Mouse (Mus musculus) neural tube, embryonic 14.5 days (tissue): ENCODE measurements around the gene Glp1r. TPM values are rescaled to one million over a fixed set of nuclear protein-coding genes. Genes with fewer than 3 reads are reported as not detected.

Experiments
- ATAC-seq: fragments of 200-750 bp; cut with Nextera tagmentation; 2 replicates; pipeline ENCODE4 v1.8.0; 2017; ENCODE audit warnings: low read depth, mild to moderate bottlenecking, moderate TSS enrichment, moderate library complexity
- H3K27ac ChIP-seq: fragments of 300-500 bp; sonication (generic); 2 replicates; pipeline ENCODE4 v1.5.1; 2014; ENCODE audit warnings: low read depth, mild to moderate bottlenecking, control low read depth, low read length, moderate library complexity, mixed read lengths
- H3K27me3 ChIP-seq: fragments of 300-500 bp; sonication (generic); 2 replicates; pipeline ENCODE4 v1.6.1; 2014; ENCODE audit warnings: low read length; ENCODE audit not compliant: control insufficient read depth, insufficient read depth
- H3K36me3 ChIP-seq: fragments of 300-500 bp; sonication (generic); 2 replicates; pipeline ENCODE4 v1.6.1; 2014; ENCODE audit warnings: low read length, mixed read lengths; ENCODE audit not compliant: control insufficient read depth, insufficient read depth
- H3K4me1 ChIP-seq: fragments of 300-500 bp; sonication (generic); 2 replicates; pipeline ENCODE4 v1.6.1; 2014; ENCODE audit warnings: low read length; ENCODE audit not compliant: control insufficient read depth, insufficient read depth
- H3K4me2 ChIP-seq: fragments of 300-500 bp; sonication (generic); 2 replicates; pipeline ENCODE4 v1.6.1; 2014; ENCODE audit warnings: mild to moderate bottlenecking, low read depth, low read length, control low read depth
- H3K4me3 ChIP-seq: fragments of 300-500 bp; sonication (generic); 2 replicates; pipeline ENCODE4 v1.5.1; 2014; ENCODE audit warnings: low read depth, low read length, control low read depth, mixed read lengths
- H3K9ac ChIP-seq: fragments of 300-500 bp; sonication (generic); replicated peaks from 2 replicates; pipeline ENCODE4 v1.6.1; 2014; ENCODE audit warnings: low read depth, mild to moderate bottlenecking, control low read depth, low read length, mixed read lengths
- H3K9me3 ChIP-seq: fragments of 300-500 bp; sonication (generic); 2 replicates; pipeline ENCODE4 v1.6.1; 2016; ENCODE audit warnings: low read length; ENCODE audit not compliant: control insufficient read depth
- WGBS: fragments of 180-500 bp; shearing (Covaris S2); extraction: QIAGEN DNeasy Blood & Tissue Kit; methylation state at CpG from one replicate; pipeline ENCODE4 v1.1.7; 2014; 5-methylcytosine and 5-hydroxymethylcytosine counted together
- polyA plus RNA-seq: library from polyadenylated mRNA; unstranded; fragments of >200 nt; fragmentation: Nextera tagmentation; extraction: Ambion mirVana; gene quantifications from 2 replicates; pipeline ENCODE4 v1.2.1, GENCODE M21; 2014

The Glp1r gene
- 1.1 and 2.0 TPM in 2 replicates for polyA plus RNA-seq

DNA sequence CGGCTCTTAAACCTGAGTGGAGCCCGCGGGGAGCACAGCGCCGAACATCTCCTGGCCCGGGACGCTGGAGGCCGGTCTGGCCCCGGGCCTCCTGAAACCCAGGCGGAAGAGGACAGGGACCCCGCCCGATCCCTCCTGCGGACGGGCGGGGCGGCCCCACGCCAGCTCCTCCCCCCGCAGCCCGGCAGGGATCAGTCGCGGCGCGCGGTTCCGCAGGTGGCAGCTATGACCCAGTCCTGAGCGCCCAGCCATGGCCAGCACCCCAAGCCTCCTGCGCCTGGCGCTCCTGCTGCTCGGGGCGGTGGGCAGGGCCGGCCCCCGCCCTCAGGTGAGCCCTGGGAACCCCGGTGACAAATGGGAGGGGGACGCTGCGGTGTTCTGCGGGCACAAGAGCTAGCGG, at the start of gene Glp1r:
Glp1r (plus strand) TSS at position 191 of the 400 bp plus-strand sequence.
- H3K4me3 ChIP-seq = peak within 1 kb of the TSS; percentile 36

DNA sequence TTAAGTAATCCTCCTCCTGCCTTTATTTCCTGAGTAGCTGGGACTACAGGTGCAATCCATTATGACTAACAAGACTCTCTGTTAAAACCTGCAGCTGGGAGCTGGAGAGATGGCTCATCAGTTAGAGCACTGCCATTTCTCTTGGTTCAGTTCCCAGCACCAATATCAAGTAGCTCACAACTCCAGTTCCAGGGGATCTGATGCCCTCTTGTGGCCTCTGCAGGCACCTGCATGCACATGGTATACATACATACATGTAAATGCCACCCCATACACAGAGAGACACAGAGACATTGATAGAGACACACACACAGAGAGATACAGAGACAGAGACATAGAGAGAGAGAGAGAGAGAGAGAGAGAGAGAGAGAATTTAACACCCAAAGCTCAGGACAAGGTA, 49.3 kb upstream of the Glp1r start:
- Histone ChIP-seq H3K36me3 (no peaks in the 10 kb centered on the region), H3K9me3 (no peaks in the 10 kb centered on the region), H3K4me3 (no peak overlapping the region), H3K27me3 (no peaks in the 10 kb centered on the region), H3K4me2 (no peak overlapping the region), H3K9ac (no peak overlapping the region), H3K4me1 (no peaks in the 10 kb centered on the region), H3K27ac (no peak overlapping the region)
- no peak for ATAC-seq

More for the DNA sequence above, at the start of gene Glp1r:
- Histone ChIP-seq H3K9ac (peak within 1 kb of the TSS; percentile 47), H3K36me3 (no peaks in the 10 kb centered on the region), H3K27me3 (peaks cover 4% of the 10 kb centered on the region), H3K4me1 (peaks cover 3% of the 10 kb centered on the region; the same call in 1 of the 2 replicates), H3K9me3 (no peaks in the 10 kb centered on the region), H3K27ac (no peak within 1 kb of the TSS), H3K4me2 (peak within 1 kb of the TSS; percentile 82)
- ATAC-seq = no peak
- 2% methylated on average over 35 of the region's 37 CpGs for WGBS

DNA sequence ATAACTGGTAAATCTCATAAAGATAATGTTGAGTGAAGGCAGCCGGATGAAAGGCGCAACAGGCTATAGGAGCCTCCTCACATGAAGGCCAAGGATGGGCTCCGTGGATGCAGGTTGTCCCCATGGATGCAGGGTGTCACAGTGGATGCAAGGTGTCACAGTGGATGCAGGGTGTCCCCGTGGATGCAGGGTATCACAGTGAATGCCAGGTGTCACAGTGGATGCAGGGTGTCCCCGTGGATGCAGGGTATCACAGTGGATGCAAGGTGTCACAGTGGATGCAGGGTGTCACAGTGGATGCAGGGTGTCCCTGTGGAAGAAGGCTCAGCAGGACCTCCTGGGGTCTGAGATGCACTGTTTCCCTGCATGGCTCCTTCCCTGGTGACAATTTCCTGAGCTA, 44.3 kb upstream of the Glp1r start:
- Histone ChIP-seq H3K27ac (no peak overlapping the region), H3K9me3 (no peaks in the 10 kb centered on the region), H3K4me1 (no peaks in the 10 kb centered on the region), H3K36me3 (no peaks in the 10 kb centered on the region), H3K9ac (no peak overlapping the region), H3K4me3 (no peak overlapping the region), H3K27me3 (no peaks in the 10 kb centered on the region), H3K4me2 (no peak overlapping the region)
- no peak for ATAC-seq
- 90% methylated on average over 5 of the region's 5 CpGs for WGBS

DNA sequence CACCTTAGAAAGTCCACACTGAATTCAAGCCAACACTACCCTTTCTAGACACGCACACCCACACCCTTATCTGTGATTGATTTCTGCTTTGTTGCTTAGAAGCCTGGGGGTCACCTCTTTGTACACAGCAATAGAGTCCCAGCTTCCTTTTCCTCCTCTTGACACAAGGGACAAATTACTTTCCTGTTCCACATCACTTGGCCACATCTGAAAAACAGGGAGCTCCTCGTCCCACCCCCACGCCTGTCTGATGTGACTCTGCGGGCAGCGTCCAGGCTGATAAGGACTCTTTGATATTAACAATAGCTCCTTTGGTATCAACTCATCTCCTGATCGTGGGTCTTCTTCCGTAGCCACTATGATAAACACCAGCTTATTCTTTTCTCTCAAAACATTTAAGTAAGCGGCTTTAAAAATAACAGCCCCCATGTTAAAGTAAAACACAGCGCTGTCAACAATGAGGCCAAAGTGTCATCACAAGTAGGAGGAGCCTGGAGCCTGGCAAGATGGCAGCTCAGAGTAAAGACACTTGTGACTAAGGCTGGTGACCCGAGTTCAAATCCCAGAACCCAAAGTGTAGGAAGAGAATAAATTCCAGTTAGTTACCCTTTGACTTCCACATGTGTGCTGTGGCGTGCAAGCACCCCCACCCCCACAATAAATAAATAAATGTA, 42.9 kb upstream of the Glp1r start:
- Histone ChIP-seq H3K4me2 (no peak overlapping the region), H3K4me3 (no peak overlapping the region), H3K9me3 (no peaks in the 10 kb centered on the region), H3K9ac (no peak overlapping the region), H3K4me1 (no peaks in the 10 kb centered on the region), H3K27ac (no peak overlapping the region), H3K27me3 (no peaks in the 10 kb centered on the region), H3K36me3 (no peaks in the 10 kb centered on the region)
- ATAC-seq = no peak
- WGBS = 67% methylated on average over 11 of the region's 11 CpGs

DNA sequence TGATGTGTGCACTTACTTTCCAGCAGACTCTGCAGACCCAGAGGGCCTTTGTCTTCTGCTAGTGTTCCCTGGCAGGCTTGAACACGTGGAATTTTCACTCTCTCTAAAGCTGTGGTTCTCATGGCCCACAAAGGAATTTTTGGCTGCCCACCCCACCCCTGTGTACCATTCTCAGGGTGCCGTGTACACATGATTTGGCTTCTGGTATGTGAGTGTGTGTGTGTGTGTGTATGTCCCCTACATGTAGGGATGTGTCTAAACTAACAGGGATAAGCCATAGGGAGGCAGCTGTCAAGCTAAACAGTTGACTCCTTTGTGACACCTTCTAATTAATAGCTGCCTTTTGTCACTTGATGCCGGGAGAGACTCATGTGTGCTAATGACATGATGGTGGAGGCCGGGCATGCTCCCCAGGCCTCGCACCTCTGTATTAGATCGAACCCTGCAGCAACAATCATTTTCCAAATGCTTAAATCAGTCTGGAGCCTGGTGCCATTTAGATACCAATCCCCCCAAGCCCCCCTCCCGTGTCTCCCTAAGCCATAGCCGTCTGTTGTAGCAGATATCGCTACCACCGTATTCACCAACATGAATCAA, 41.5 kb upstream of the Glp1r start:
- no peak overlapping the region for H3K4me3 ChIP-seq
- no peaks in the 10 kb centered on the region for H3K4me1 ChIP-seq
- no peaks in the 10 kb centered on the region for H3K36me3 ChIP-seq
- no peak overlapping the region for H3K9ac ChIP-seq
- no peak overlapping the region for H3K27ac ChIP-seq
- ATAC-seq = peak; percentile 24; the same call in 1 of the 2 replicates
- no peak overlapping the region for H3K4me2 ChIP-seq
- 17% methylated on average over 10 of the region's 10 CpGs for WGBS
- H3K27me3 ChIP-seq = no peaks in the 10 kb centered on the region
- no peaks in the 10 kb centered on the region for H3K9me3 ChIP-seq

DNA sequence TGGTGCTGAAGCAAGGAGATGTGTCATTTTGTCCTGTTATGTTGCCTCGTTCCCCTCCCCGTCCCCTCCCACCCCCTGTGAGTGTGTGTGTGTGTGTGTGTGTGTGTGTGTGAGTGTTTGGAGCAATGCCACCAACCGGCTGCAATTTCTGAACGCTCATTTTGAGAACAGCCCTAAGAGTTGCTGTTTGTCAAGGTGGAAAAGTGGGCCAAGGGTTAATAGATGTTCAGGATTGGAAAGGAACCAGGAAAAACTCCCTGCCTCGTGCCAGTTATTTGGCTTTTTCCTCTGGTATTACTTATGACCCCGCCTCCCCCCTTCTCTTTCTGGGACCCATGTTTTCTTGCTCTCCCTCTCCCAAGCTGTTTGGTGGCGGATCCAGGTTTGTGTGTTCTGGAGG, 41.0 kb upstream of the Glp1r start:
- no peak overlapping the region for H3K9ac ChIP-seq
- H3K4me2 ChIP-seq = no peak overlapping the region
- H3K36me3 ChIP-seq = no peaks in the 10 kb centered on the region
- no peaks in the 10 kb centered on the region for H3K4me1 ChIP-seq
- no peak overlapping the region for H3K27ac ChIP-seq
- ATAC-seq = no peak
- no peak overlapping the region for H3K4me3 ChIP-seq
- H3K9me3 ChIP-seq = no peaks in the 10 kb centered on the region
- H3K27me3 ChIP-seq = no peaks in the 10 kb centered on the region
- 47% methylated on average over 7 of the region's 7 CpGs for WGBS

DNA sequence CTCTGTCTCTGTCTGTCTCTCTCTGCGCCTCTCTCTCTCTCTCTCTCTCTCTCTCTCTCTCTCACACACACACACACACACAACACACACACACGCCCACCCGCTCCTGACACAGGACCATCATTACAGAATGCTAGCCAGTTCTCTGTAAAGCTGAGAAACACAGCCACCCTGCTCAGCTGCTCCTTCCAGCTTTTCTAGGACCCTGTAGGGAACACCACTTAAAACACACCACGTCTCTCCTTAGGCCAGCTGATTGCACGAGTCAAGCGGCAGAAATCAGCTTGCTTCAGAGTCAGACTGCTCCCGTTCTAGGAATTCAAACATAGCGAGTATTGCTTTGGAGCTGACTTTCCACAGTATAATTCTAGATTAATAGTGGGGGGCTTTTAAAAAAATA, 35.3 kb upstream of the Glp1r start:
- ATAC-seq = no peak
- H3K36me3 ChIP-seq = no peaks in the 10 kb centered on the region
- no peaks in the 10 kb centered on the region for H3K4me1 ChIP-seq
- H3K27me3 ChIP-seq = no peaks in the 10 kb centered on the region
- WGBS = 65% methylated on average over 8 of the region's 8 CpGs
- H3K4me2 ChIP-seq = no peak overlapping the region
- H3K9ac ChIP-seq = no peak overlapping the region
- H3K4me3 ChIP-seq = no peak overlapping the region
- H3K9me3 ChIP-seq = no peaks in the 10 kb centered on the region
- no peak overlapping the region for H3K27ac ChIP-seq

DNA sequence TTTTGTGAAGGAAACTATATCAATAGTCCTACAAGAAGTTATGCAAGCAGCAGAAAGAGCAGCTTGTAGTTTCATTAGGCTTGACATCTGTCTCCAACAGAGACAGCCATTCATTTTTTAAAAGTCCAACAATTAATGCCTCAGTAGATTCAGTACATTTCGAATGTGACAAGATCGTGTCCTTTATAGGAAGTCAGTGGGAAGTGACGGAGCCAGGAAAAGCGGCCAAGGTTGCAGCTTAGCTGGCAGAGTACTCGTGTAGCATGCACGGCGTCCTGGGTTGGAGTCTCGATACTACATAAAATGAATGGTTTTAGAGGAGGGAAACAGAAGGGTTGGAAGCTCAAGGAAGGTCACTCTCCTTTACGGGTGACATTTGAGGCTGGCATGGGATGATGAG, 34.7 kb upstream of the Glp1r start:
- 77% methylated on average over 9 of the region's 9 CpGs for WGBS
- ATAC-seq = no peak
- no peak overlapping the region for H3K4me2 ChIP-seq
- H3K4me1 ChIP-seq = no peaks in the 10 kb centered on the region
- no peak overlapping the region for H3K4me3 ChIP-seq
- no peaks in the 10 kb centered on the region for H3K36me3 ChIP-seq
- H3K9me3 ChIP-seq = no peaks in the 10 kb centered on the region
- H3K27me3 ChIP-seq = no peaks in the 10 kb centered on the region
- H3K9ac ChIP-seq = no peak overlapping the region
- no peak overlapping the region for H3K27ac ChIP-seq

DNA sequence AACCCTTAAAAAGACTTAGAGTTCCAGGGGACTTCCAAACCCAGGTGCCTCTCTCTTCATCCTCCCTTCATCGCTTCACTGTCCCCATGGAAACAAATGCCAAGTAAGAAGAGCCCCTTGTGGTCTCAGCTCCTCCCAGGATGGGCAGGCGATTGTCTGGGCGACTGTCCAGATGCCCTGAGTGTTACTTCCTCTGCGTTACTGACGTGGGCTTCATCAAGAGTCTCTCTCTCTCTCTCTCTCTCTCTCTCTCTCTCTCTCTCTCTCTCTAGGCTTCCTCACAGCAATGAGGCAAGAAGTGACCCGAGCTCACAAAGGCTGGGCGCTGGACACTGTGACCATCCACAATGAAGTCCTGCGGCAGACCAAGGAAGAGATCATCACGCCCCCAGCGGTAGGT, 30.6 kb upstream of the Glp1r start:
- H3K4me1 ChIP-seq = no peaks in the 10 kb centered on the region
- WGBS = 29% methylated on average over 10 of the region's 10 CpGs
- ATAC-seq = no peak

More for the DNA sequence above, 30.6 kb upstream of the Glp1r start:
- Histone ChIP-seq H3K9ac (no peak overlapping the region), H3K27me3 (no peaks in the 10 kb centered on the region), H3K4me2 (no peak overlapping the region), H3K9me3 (no peaks in the 10 kb centered on the region), H3K4me3 (no peak overlapping the region), H3K27ac (no peak overlapping the region), H3K36me3 (no peaks in the 10 kb centered on the region)
